Mouse (Mus musculus) bone marrow macrophage, adult 2 months (primary cell): ENCODE measurements around the gene Pter. TPM values are rescaled to one million over a fixed set of nuclear protein-coding genes. Genes with fewer than 3 reads are reported as not detected.

Experiments
- H3K27ac ChIP-seq: 2 replicates; pipeline ENCODE4 v1.5.1; 2012; ENCODE audit warnings: low read depth, low read length; ENCODE audit not compliant: insufficient read depth
- H3K4me1 ChIP-seq: 2 replicates; pipeline ENCODE4 v1.6.1; 2012; ENCODE audit warnings: low read length; ENCODE audit not compliant: control insufficient read depth, insufficient read depth
- H3K4me3 ChIP-seq: 2 replicates; pipeline ENCODE4 v1.5.1; 2012; ENCODE audit warnings: mild to moderate bottlenecking, low read length, moderate library complexity; ENCODE audit not compliant: insufficient read depth
- CTCF ChIP-seq: IDR thresholded peaks from 2 replicates; pipeline ENCODE4 v1.5.1; 2012; ENCODE audit warnings: low read depth, mild to moderate bottlenecking, low read length, moderate library complexity
- POLR2A ChIP-seq: IDR thresholded peaks from 2 replicates; pipeline ENCODE4 v1.6.1; 2012; ENCODE audit warnings: mild to moderate bottlenecking, low read depth, low read length, borderline replicate concordance
- polyA plus RNA-seq: library from polyadenylated mRNA; stranded (reverse); fragments of >200 nt; gene quantifications from 2 replicates; pipeline ENCODE4 v1.2.4, GENCODE M21; 2012; ENCODE audit not compliant: missing spikeins, insufficient read depth, insufficient read length

The Pter gene
- polyA plus RNA-seq, 1 experiment, result 6.4 TPM

- H3K27ac ChIP-seq, result no peak overlapping the region
- H3K4me1 ChIP-seq, result peaks cover 2% of the 10 kb centered on the region; the same call in 1 of the 2 replicates
- no peak for TF ChIP-seq CTCF
- no peak for TF ChIP-seq POLR2A
- H3K4me3 ChIP-seq, result no peak overlapping the region
Observed at GRCm38 (mm10) chr2:12935286-12935685, 11.4 kb downstream of the Pter start.

- no peaks in the 10 kb centered on the region for H3K4me1 ChIP-seq
- no peak overlapping the region for H3K4me3 ChIP-seq
- H3K27ac ChIP-seq, result no peak overlapping the region
- TF ChIP-seq POLR2A (no peak), CTCF (no peak)
Observed at GRCm38 (mm10) chr2:12937461-12938217, 13.8 kb downstream of the Pter start.

- TF ChIP-seq CTCF (no peak), POLR2A (no peak)
- H3K4me1 ChIP-seq, result no peaks in the 10 kb centered on the region
- no peak overlapping the region for H3K4me3 ChIP-seq
- no peak overlapping the region for H3K27ac ChIP-seq
Observed at GRCm38 (mm10) chr2:12938641-12939040, 14.8 kb downstream of the Pter start.

- H3K27ac ChIP-seq, result no peak overlapping the region
- H3K4me3 ChIP-seq, result no peak overlapping the region
- TF ChIP-seq POLR2A, result no peak
- no peaks in the 10 kb centered on the region for H3K4me1 ChIP-seq
Observed at GRCm38 (mm10) chr2:12956703-12957424, 33.0 kb downstream of the Pter start.

GRCm38 (mm10) chr2:12970049-12970724 lies 46.3 kb downstream of the Pter start:
- TF ChIP-seq POLR2A (no peak), CTCF (no peak)
- Histone ChIP-seq H3K4me3 (no peak overlapping the region), H3K27ac (no peak overlapping the region)

GRCm38 (mm10) chr2:12973752-12974151 lies 49.9 kb downstream of the Pter start:
- TF ChIP-seq POLR2A, result no peak
- Histone ChIP-seq H3K4me1 (no peaks in the 10 kb centered on the region), H3K27ac (no peak overlapping the region), H3K4me3 (no peak overlapping the region)

More at GRCm38 (mm10) chr2:12970049-12970724, 46.3 kb downstream of the Pter start:
- H3K4me1 ChIP-seq, result no peaks in the 10 kb centered on the region

GRCm38 (mm10) chr2:12977367-12977766 lies 53.5 kb downstream of the Pter start:
- H3K27ac ChIP-seq, result no peak overlapping the region
- no peaks in the 10 kb centered on the region for H3K4me1 ChIP-seq
- TF ChIP-seq POLR2A (no peak), CTCF (no peak)

GRCm38 (mm10) chr2:12978771-12979170 lies 54.9 kb downstream of the Pter start:
- Histone ChIP-seq H3K4me1 (peaks cover 6% of the 10 kb centered on the region), H3K27ac (no peak overlapping the region), H3K4me3 (no peak overlapping the region)
- TF ChIP-seq CTCF (no peak), POLR2A (no peak)

More at GRCm38 (mm10) chr2:12977367-12977766, 53.5 kb downstream of the Pter start:
- H3K4me3 ChIP-seq, result no peak overlapping the region

- H3K27ac ChIP-seq, result no peak overlapping the region
- TF ChIP-seq CTCF, result no peak
- no peak for TF ChIP-seq POLR2A
Observed at GRCm38 (mm10) chr2:12984901-12985732, 61.3 kb downstream of the Pter start.

More at GRCm38 (mm10) chr2:12984901-12985732, 61.3 kb downstream of the Pter start:
- Histone ChIP-seq H3K4me3 (no peak overlapping the region), H3K4me1 (peaks cover 6% of the 10 kb centered on the region)
